Mouse (Mus musculus): ENCODE results near the gene Celf2. TPM values are rescaled to one million over a fixed set of nuclear protein-coding genes. Genes with fewer than 3 reads are reported as not detected.

Gene Celf2
- polyA plus RNA-seq, 1 experiment, result 35.9 TPM

DNA sequence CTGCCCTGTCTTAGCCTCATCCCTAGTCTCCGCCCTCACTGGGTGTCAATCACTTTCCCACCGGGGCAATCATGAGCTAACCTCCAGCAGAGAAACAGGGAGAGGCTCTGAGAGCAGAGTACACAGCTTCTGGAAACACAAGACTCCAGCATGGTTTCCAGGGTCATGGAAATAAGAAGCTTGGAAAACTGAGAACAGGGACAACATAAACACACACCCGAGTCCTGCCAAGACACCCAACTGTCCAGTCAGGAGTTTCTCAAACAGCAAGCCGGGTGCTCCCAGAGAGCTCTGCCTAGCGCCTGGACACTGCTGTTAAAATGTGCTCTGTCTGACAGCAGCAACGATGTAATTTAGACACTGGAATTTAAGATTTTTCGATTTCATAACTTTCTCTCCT lies 599.4 kb downstream of the Celf2 start:
- H3K27ac ChIP-seq (ENCODE audit: control insufficient read depth, insufficient read depth, low read depth, low read length, poor library complexity), result no peak overlapping the region
- TF ChIP-seq POLR2A (IDR thresholded peaks at IDR 0.05; ENCODE audit: borderline replicate concordance, control insufficient read depth, low read depth, low read length) (no peak), CTCF (IDR thresholded peaks at IDR 0.05; ENCODE audit: control insufficient read depth, insufficient read depth, low read length) (no peak)
- 73% methylated on average over 7 of the region's 7 CpGs for WGBS
- H3K4me3 ChIP-seq (replicated peaks; ENCODE audit: control insufficient read depth, low read depth, low read length), result no peak overlapping the region
- H3K4me1 ChIP-seq (ENCODE audit: control insufficient read depth, insufficient read depth, low read length), result no peaks in the 10 kb centered on the region

DNA sequence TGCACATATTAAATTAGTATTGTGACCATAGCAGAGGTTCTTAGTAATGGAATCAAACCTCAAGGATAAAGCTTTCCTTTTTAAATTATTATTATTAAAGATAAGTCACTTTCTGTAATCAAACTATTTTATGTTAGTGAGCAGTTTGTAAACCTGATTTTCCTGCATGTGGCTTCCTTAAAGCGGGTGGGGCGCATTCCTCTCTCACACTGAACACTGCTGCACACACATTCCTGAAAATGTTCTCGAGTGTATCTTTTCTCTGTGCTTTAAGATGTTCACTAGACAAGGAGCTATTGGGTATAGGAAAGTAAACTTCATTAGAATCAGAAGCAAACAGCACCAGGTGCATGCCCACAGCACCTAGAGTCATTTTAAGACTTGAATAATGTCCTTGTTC lies 605.0 kb downstream of the Celf2 start:
- Histone ChIP-seq H3K4me3 (replicated peaks; ENCODE audit: control insufficient read depth, low read depth, low read length) (no peak overlapping the region), H3K4me1 (ENCODE audit: control insufficient read depth, insufficient read depth, low read length) (no peaks in the 10 kb centered on the region), H3K27ac (ENCODE audit: control insufficient read depth, insufficient read depth, low read depth, low read length, poor library complexity) (no peak overlapping the region)
- 74% methylated on average over 3 of the region's 3 CpGs for WGBS
- TF ChIP-seq CTCF (IDR thresholded peaks at IDR 0.05; ENCODE audit: control insufficient read depth, insufficient read depth, low read length) (no peak), POLR2A (IDR thresholded peaks at IDR 0.05; ENCODE audit: borderline replicate concordance, control insufficient read depth, low read depth, low read length) (no peak)

DNA sequence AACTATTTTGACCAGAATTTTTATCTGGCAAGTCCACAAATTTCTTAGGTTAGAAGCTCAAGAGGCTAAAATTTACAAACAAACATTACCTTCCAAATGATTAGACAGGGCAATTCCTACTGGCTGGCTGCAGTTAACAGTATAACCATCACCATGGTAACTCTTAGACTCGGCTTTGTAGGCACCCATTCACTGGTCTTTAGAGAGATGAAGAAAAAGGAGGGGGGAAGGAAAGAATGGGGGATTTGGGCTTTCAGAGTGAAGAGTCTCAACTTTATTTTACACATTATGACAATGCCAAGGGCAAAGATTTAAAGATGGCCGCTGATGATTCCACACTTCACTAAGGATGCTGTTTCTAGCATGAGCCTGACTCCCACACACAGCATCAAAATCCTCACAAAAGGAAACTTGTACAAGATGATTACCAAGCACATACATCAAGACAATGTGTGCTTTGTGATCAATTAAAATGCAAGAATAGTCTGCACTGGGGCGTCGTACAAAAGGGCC lies 606.1 kb downstream of the Celf2 start:
- WGBS, result 88% methylated on average over 4 of the region's 4 CpGs
- no peak overlapping the region for H3K4me3 ChIP-seq (replicated peaks; ENCODE audit: control insufficient read depth, low read depth, low read length)
- TF ChIP-seq POLR2A (IDR thresholded peaks at IDR 0.05; ENCODE audit: borderline replicate concordance, control insufficient read depth, low read depth, low read length), result no peak
- TF ChIP-seq CTCF (IDR thresholded peaks at IDR 0.05; ENCODE audit: control insufficient read depth, insufficient read depth, low read length), result no peak
- H3K4me1 ChIP-seq (ENCODE audit: control insufficient read depth, insufficient read depth, low read length), result no peaks in the 10 kb centered on the region
- H3K27ac ChIP-seq (ENCODE audit: control insufficient read depth, insufficient read depth, low read depth, low read length, poor library complexity), result no peak overlapping the region

DNA sequence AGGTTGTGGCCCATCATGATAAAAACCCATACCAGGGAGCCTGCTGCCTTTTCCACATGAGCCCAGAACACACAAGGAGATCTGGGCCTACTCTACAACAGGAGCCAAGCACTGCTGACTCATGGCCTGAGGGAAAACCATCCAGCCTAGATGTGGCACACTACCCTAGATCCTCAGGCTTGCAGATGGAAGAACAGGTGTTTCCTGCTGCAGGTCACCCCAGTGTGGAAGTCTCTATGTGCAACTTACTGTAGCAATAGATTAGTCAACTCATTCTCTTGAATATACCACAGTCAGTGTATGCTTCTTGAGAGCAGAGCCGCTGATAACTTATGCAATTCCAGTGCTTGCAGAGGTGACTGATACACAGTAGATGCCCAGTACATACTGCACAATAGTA lies 612.5 kb downstream of the Celf2 start:
- Histone ChIP-seq H3K4me3 (replicated peaks; ENCODE audit: control insufficient read depth, low read depth, low read length) (no peak overlapping the region), H3K4me1 (ENCODE audit: control insufficient read depth, insufficient read depth, low read length) (no peaks in the 10 kb centered on the region), H3K27ac (ENCODE audit: control insufficient read depth, insufficient read depth, low read depth, low read length, poor library complexity) (no peak overlapping the region)
- TF ChIP-seq POLR2A (IDR thresholded peaks at IDR 0.05; ENCODE audit: borderline replicate concordance, control insufficient read depth, low read depth, low read length), result no peak
- TF ChIP-seq CTCF (IDR thresholded peaks at IDR 0.05; ENCODE audit: control insufficient read depth, insufficient read depth, low read length), result no peak
- 11% methylated on average over 1 of the region's 1 CpGs for WGBS

DNA sequence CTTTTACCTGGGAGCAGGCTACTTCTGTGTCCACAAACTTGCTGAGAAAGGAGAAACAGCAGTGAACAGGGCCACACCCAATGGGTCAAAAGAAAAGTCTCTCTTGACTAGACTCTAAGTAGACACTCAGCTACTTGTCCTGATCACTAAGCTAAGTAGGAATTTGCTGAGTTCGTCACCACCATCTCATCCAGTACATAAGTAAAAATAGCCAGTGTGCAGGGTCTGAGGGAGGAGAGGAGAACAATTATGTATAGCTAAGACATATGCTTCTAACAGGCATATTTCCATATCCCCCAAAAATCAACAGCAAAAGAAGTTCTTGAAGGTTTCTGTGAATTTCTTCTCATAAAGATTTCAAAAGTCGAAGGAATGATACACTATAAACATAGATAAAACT lies 615.8 kb downstream of the Celf2 start:
- Histone ChIP-seq H3K27ac (ENCODE audit: control insufficient read depth, insufficient read depth, low read depth, low read length, poor library complexity) (no peak overlapping the region), H3K4me3 (replicated peaks; ENCODE audit: control insufficient read depth, low read depth, low read length) (no peak overlapping the region), H3K4me1 (ENCODE audit: control insufficient read depth, insufficient read depth, low read length) (no peaks in the 10 kb centered on the region)
- WGBS, result 74% methylated on average over 2 of the region's 2 CpGs
- TF ChIP-seq POLR2A (IDR thresholded peaks at IDR 0.05; ENCODE audit: borderline replicate concordance, control insufficient read depth, low read depth, low read length), result no peak
- TF ChIP-seq CTCF (IDR thresholded peaks at IDR 0.05; ENCODE audit: control insufficient read depth, insufficient read depth, low read length), result no peak

DNA sequence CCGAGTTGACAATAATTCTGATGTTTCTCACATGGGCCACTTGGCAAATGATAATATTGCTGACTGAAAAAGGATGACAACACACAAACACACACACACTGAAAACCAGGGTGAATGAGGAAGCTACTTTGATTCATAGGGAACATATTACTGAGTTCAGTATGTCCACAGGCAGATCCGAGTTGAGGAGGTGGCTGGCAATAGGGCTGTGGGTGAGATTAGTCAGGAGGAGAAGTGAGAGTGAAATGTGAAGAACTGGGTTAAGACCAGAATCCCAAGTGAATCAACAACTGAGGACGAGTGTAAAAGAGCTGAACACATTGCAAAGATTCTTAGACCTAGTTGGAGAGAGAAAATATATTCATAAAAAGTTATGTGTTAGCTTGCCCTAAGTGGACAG lies 616.3 kb downstream of the Celf2 start:
- no peak overlapping the region for H3K27ac ChIP-seq (ENCODE audit: control insufficient read depth, insufficient read depth, low read depth, low read length, poor library complexity)
- no peak overlapping the region for H3K4me3 ChIP-seq (replicated peaks; ENCODE audit: control insufficient read depth, low read depth, low read length)
- 58% methylated on average over 3 of the region's 3 CpGs for WGBS
- TF ChIP-seq POLR2A (IDR thresholded peaks at IDR 0.05; ENCODE audit: borderline replicate concordance, control insufficient read depth, low read depth, low read length) (no peak), CTCF (IDR thresholded peaks at IDR 0.05; ENCODE audit: control insufficient read depth, insufficient read depth, low read length) (no peak)
- H3K4me1 ChIP-seq (ENCODE audit: control insufficient read depth, insufficient read depth, low read length), result no peaks in the 10 kb centered on the region

DNA sequence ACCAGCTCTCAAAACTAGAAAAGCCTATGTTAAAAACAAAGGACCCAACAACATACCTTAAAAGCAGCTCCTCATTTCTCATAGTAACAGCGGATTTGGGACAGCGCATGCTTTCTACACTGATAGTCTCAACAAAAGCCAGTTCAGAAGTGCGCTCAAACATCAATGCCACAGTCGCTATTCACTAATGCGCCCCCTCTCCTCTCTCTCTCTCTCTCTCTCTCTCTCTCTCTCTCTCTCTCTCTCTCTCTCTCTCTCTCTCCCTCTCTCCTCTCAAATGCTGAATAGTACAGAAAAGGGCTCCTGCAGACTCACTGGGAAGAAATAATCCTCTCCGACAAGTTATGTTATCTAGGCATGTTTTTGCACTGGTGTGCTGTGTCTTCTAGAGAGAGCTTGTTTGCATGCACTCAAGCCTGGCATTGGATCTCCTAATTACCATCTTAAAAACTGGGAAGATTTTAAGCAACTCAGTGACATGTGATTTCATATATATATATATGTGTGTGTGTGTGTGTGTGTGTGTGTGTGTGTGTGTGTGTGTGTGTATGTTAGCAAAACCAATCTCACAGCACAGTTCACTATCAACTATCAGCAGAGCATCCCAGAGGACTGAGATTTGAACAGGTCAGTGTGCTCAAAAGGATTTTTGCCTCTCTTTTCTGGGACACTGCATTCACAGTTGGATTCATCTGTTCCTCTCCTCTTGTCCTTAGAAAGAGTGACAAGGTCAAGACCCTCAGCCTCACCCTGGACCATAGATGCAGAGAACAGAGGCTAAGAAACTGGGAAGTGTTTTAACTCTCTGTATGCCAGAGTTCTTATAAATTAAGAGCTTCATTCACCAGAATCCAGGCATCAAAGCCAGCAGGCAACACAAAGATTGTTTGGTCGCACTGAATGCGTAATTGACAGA lies 624.3 kb downstream of the Celf2 start:
- 86% methylated on average over 8 of the region's 8 CpGs for WGBS
- Histone ChIP-seq H3K4me3 (replicated peaks; ENCODE audit: control insufficient read depth, low read depth, low read length) (no peak overlapping the region), H3K4me1 (ENCODE audit: control insufficient read depth, insufficient read depth, low read length) (no peaks in the 10 kb centered on the region), H3K27ac (ENCODE audit: control insufficient read depth, insufficient read depth, low read depth, low read length, poor library complexity) (no peak overlapping the region)
- no peak for TF ChIP-seq POLR2A (IDR thresholded peaks at IDR 0.05; ENCODE audit: borderline replicate concordance, control insufficient read depth, low read depth, low read length)
- no peak for TF ChIP-seq CTCF (IDR thresholded peaks at IDR 0.05; ENCODE audit: control insufficient read depth, insufficient read depth, low read length)

DNA sequence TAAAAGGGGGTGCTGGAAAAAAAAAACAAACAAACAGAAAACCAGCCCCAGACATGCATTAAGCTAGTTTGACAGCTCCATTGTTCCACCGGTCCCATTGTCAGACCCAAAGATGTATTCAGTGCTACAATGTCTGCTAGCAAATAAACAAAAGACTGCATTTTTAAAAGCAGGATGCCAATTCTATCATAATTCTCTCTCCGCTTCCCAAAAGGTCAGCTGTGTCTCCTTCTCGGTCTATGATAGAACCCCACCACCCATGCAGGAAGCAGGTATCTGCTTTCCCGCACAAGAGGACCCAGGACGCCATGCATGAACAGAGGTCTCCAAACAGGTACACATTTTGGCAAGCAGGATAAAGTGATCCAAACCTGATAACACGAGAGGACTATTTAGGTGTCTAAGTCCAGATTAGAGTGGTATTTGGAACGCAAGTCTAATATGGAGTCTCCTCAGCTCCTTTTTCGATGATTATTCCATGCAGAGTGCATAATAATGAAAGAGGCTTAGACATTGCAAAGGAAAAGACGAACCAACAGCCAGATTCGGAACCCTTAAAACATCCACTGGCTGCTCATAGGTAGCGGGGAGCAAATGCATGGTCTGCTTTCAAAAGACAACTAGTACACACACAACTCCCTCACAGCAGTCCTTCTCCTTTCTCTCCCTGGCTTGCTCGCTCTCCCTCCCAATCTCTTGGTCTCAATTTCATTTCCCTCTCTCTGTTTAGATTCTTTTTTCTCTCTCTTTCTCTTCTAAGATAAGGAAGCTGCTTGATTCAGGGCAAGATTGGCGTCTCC lies 625.2 kb downstream of the Celf2 start:
- WGBS, result 75% methylated on average over 13 of the region's 13 CpGs
- Histone ChIP-seq H3K4me1 (ENCODE audit: control insufficient read depth, insufficient read depth, low read length) (no peaks in the 10 kb centered on the region), H3K27ac (ENCODE audit: control insufficient read depth, insufficient read depth, low read depth, low read length, poor library complexity) (no peak overlapping the region), H3K4me3 (replicated peaks; ENCODE audit: control insufficient read depth, low read depth, low read length) (no peak overlapping the region)
- TF ChIP-seq POLR2A (IDR thresholded peaks at IDR 0.05; ENCODE audit: borderline replicate concordance, control insufficient read depth, low read depth, low read length) (no peak), CTCF (IDR thresholded peaks at IDR 0.05; ENCODE audit: control insufficient read depth, insufficient read depth, low read length) (no peak)
